Mouse (Mus musculus): Measurements from ENCODE around the gene Cryzl2. TPM values are rescaled to one million over a fixed set of nuclear protein-coding genes. Genes with fewer than 3 reads are reported as not detected.

Cryzl2 gene
- polyA plus RNA-seq (2012; fragmentation: generic; extraction: Trizol): not detected

DNA sequence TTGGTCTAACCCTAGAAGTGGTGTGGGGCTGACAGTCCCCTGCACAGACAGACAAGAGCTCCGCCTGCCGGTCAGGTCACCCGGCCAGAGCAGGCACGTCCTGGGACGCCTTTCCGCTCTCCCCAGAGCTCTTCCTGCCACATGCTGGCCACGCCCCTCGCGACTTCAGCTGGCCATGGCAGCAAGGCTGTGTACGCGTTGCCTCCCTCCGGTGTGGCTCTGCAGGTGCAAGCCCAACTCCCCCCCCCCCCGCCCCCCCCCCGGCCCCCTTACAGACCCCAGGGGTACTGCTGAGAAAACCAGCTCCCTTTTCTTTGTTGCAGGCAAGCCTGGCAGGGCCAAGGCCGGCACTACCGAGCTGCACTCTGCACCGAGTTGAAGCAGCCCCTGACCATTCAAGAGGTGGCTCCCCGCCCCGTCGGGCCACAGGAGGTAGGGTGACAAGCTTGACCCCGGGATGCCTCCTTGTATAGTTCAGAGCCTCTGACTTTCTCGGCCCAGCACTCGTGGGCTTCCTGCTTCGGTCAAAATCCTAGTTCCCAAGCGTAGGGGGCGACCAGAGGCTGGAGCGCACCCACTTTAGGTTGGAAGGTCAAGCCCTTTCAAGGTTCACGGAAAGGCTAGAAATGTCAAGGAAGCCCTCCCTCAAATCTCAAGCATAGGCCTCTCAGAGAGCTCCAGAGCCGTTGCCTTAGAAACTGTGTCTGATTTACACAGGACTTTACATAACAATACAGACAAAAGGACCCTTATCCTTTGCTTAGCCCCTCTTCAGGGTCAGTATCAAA lies at the start of gene Cryzl2:
Gene Cryzl2 (plus strand): TSS at position 157 of the 788 bp plus-strand sequence.

GRCm38 (mm10) chr1:157412454-157413369 lies 45.7 kb upstream of the Cryzl2 start, which contains the start of gene Rasal2:
Rasal2 (minus strand) TSS chr1:157412595.

DNA sequence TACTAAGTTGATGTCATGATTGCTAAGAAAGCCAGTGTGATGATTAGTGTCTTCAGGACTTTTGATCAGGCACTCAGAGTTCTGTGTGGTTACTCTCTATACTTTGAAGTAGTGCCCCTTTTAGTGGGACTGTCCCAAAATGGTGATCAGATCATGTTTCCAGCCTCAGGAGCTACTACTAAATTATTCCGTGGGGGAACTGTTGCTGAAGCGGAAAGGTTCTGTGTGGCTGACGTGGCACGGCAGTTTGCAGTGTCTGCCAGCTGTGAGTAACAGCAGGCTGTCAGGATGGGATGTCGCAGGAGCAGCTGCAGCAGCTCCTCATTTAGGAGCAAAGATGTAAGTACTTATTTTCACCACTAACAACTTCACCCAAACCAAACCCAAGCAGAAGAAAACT lies 48.1 kb downstream of the Cryzl2 start, which contains the start of gene Sec16b:
Gene Sec16b (plus strand): TSS at position 207 of the 400 bp plus-strand sequence.

Other genes starting within 250 kb of the Cryzl2 start
- gene Rasal2, start 46.0 kb upstream of the Cryzl2 start, polyA plus RNA-seq (2012; fragmentation: generic; extraction: Trizol): 1 to 10 TPM in 1 of 2 experiments, under 1 TPM in 1; 0.44 to 2.4 TPM
- 1 to 10 TPM in 1 of 2 experiments, under 1 TPM in 1; 0.27 to 4.8 TPM for gene Sec16b, start 48.2 kb downstream of the Cryzl2 start, polyA plus RNA-seq (2012; fragmentation: generic; extraction: Trizol)

All from C3H10T1/2 (cell line).